Mouse (Mus musculus) kidney, postnatal 0 days (tissue): ENCODE results near the gene Cidec. TPM values are rescaled to one million over a fixed set of nuclear protein-coding genes. Genes with fewer than 3 reads are reported as not detected.

Source experiments
- ATAC-seq: fragments of 200-750 bp; cut with Nextera tagmentation; replicated peaks from 2 replicates; pipeline ENCODE4 v1.8.0; 2017; ENCODE audit warnings: low read depth, moderate number of reproducible peaks, moderate TSS enrichment, moderate library complexity; ENCODE audit not compliant: low FRiP score
- DNase-seq: peaks from one replicate; pipeline ENCODE4 v3.0.0-alpha.2; 2016; ENCODE audit warnings: low spot score
- H3K27ac ChIP-seq: fragments of 300-500 bp; sonication (generic); 2 replicates; pipeline ENCODE4 v1.5.1; 2014; ENCODE audit warnings: mild to moderate bottlenecking
- H3K27me3 ChIP-seq: fragments of 300-500 bp; sonication (generic); 2 replicates; pipeline ENCODE4 v1.6.1; 2014; ENCODE audit warnings: low read length, mixed read lengths; ENCODE audit not compliant: insufficient read depth
- H3K36me3 ChIP-seq: fragments of 300-500 bp; sonication (generic); 2 replicates; pipeline ENCODE4 v1.6.1; 2014; ENCODE audit warnings: low read length, mixed read lengths; ENCODE audit not compliant: insufficient read depth
- H3K4me1 ChIP-seq: fragments of 300-500 bp; sonication (generic); replicated peaks from 2 replicates; pipeline ENCODE4 v1.6.1; 2014; ENCODE audit warnings: antibody characterized with exemption, low read length, mixed read lengths; ENCODE audit not compliant: insufficient read depth
- H3K4me2 ChIP-seq: fragments of 300-500 bp; sonication (generic); 2 replicates; pipeline ENCODE4 v1.6.1; 2014; ENCODE audit warnings: mild to moderate bottlenecking, low read length, moderate library complexity, mixed read lengths
- H3K4me3 ChIP-seq: fragments of 300-500 bp; sonication (generic); replicated peaks from 2 replicates; pipeline ENCODE4 v1.5.1; 2014; ENCODE audit warnings: low read depth, low read length
- H3K9ac ChIP-seq: fragments of 300-500 bp; sonication (generic); 2 replicates; pipeline ENCODE4 v1.6.1; 2014; ENCODE audit warnings: low read depth, low read length
- H3K9me3 ChIP-seq: fragments of 300-500 bp; sonication (generic); replicated peaks from 2 replicates; pipeline ENCODE4 v1.6.1; 2016; ENCODE audit warnings: low read length, inconsistent platforms, mixed read lengths
- CTCF ChIP-seq: IDR thresholded peaks from 2 replicates; pipeline ENCODE4 v1.5.1; 2016; ENCODE audit warnings: antibody characterized with exemption, low read depth, mild to moderate bottlenecking, moderate library complexity
- WGBS: fragments of 180-500 bp; shearing (Covaris S2); extraction: QIAGEN DNeasy Blood & Tissue Kit; methylation state at CpG from one replicate; pipeline ENCODE4 v1.1.7; 2014; 5-methylcytosine and 5-hydroxymethylcytosine counted together
- polyA plus RNA-seq: library from polyadenylated mRNA; unstranded; fragments of >200 nt; fragmentation: Nextera tagmentation; extraction: Ambion mirVana; gene quantifications from 2 replicates; pipeline ENCODE4 v1.2.1, GENCODE M21; 2015

The Cidec gene
- polyA plus RNA-seq, 1 experiment from 2014 or later = 0.17 TPM

DNA sequence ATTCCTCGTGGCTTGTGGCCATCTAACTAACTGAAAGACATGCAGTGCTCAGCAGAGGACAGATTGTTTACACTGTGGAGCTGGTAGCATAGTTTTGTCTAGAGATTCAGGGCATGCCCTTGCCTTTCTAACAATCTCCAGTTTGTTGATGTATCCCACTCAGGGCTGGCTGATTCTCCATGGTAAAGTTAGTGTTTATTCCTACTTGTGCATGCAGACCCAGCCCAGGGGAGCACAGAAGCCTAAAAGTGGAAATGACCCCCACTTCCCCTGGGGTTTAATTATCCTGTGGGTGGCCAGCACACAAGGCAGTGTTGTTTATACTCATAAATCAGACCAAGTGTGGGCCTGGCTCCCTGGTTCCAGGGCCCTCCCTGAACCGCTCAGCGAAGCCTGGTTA, 49.5 kb downstream of the Cidec start:
- 36% methylated on average over 3 of the region's 3 CpGs for WGBS
- no peak for ATAC-seq
- no peak overlapping the region for H3K4me2 ChIP-seq
- no peak overlapping the region for H3K27ac ChIP-seq
- H3K9me3 ChIP-seq = no peaks in the 10 kb centered on the region
- no peak overlapping the region for H3K4me3 ChIP-seq
- no peak overlapping the region for H3K9ac ChIP-seq
- H3K27me3 ChIP-seq = no peaks in the 10 kb centered on the region
- no peaks in the 10 kb centered on the region for H3K4me1 ChIP-seq
- DNase-seq = no peak
- H3K36me3 ChIP-seq = peaks cover 84% of the 10 kb centered on the region
- no peak for TF ChIP-seq CTCF

DNA sequence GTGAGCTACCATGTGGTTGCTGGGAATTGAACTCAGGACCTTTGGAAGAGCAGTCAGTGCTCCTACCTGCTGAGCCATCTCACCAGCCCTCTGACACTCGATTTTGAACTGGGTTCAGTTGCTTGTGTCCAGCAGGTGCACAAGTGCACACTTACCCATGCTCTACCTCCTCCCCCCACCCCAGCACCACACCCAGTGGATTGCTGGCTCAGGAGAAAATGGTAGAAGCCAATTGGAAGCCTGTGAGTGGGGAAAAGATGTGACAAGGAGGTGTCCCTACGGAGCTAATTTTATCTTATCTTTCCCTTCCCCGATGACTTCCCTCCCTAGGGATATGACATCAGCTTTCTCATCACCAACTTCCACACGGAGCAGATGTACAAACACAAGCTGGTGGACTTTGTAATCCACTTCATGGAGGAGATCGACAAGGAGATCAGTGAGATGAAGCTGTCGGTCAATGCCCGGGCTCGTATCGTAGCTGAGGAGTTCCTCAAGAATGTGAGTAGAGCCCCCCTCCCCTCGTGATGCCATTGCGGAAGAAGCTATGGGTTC, 50.3 kb downstream of the Cidec start:
- Histone ChIP-seq H3K27me3 (no peaks in the 10 kb centered on the region), H3K4me1 (no peaks in the 10 kb centered on the region), H3K36me3 (peaks cover 77% of the 10 kb centered on the region), H3K4me2 (no peak overlapping the region), H3K4me3 (no peak overlapping the region), H3K9me3 (no peaks in the 10 kb centered on the region), H3K9ac (no peak overlapping the region), H3K27ac (no peak overlapping the region)
- DNase-seq (no peak), ATAC-seq (no peak)
- WGBS = 87% methylated on average over 11 of the region's 11 CpGs
- TF ChIP-seq CTCF = no peak

DNA sequence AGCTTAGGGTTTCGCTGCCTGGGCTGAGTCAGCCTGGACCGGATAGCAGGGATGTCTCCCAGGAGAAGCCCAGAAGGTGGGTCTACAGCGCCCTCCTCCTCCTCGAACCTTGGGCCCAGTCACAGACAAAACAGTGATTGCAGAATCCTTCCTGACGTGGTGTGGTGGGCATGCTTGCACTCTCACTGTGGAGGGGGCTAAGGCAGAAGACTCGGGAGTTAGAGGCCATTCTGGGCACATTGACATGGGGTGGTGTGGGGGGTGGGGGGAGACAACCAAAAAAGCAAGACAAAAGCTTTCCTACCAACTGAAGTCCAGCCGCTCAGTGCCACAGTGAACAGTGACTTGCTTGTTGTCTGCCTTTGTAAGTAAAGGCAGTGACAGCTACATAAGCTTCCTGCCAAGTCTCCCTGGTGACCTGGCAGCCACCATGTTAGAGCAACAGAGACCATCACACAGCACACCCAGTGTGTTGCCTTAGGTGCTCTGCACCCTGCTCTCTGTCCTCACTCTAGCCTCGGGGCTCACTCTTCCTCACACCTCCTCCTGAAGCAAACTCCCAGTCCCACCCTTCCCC, 51.1 kb downstream of the Cidec start:
- H3K4me1 ChIP-seq = no peaks in the 10 kb centered on the region
- no peak overlapping the region for H3K4me3 ChIP-seq
- TF ChIP-seq CTCF = no peak
- H3K9ac ChIP-seq = no peak overlapping the region
- no peak overlapping the region for H3K27ac ChIP-seq
- H3K27me3 ChIP-seq = no peaks in the 10 kb centered on the region
- H3K4me2 ChIP-seq = no peak overlapping the region
- peaks cover 72% of the 10 kb centered on the region for H3K36me3 ChIP-seq
- DNase-seq (no peak), ATAC-seq (no peak)
- 95% methylated on average over 8 of the region's 8 CpGs for WGBS
- H3K9me3 ChIP-seq = no peaks in the 10 kb centered on the region

GRCm38 (mm10) chr6:113380480-113380879, 55.1 kb downstream of the Cidec start:
- WGBS = 87% methylated on average over 11 of the region's 11 CpGs

DNA sequence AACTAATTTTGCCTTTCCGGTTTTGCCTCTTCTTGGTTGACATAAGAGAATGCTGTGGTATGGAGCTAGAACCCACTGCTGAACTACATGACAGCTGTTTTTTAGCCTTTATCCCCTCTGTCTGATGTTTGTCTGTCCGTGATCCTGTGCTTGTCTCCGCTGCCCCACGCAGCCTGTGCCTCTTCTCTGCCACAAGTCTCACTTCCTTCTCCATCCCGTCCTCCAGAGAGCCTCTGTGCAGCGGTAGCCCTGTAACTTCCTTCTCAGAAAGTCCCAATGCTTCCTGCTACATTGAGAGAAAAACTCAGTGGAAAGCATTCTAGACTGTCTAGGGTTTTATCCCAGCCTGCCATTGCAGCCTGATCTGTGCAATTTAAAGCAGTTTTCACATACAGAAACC, 56.3 kb downstream of the Cidec start:
- Histone ChIP-seq H3K36me3 (peaks cover 43% of the 10 kb centered on the region), H3K27me3 (no peaks in the 10 kb centered on the region), H3K9ac (0 out of 2 replicates have a peak overlapping the region, but pooled peaks have one; percentile 0), H3K4me1 (peaks cover 4% of the 10 kb centered on the region), H3K4me2 (peak overlapping the region; percentile 52), H3K9me3 (no peaks in the 10 kb centered on the region), H3K4me3 (peak overlapping the region; percentile 72; the same call in 1 of the 2 replicates), H3K27ac (no peak overlapping the region)
- DNase-seq (no peak), ATAC-seq (no peak)
- WGBS = 79% methylated on average over 6 of the region's 6 CpGs
- no peak for TF ChIP-seq CTCF

More at GRCm38 (mm10) chr6:113380480-113380879, 55.1 kb downstream of the Cidec start:
- Histone ChIP-seq H3K4me1 (peaks cover 4% of the 10 kb centered on the region), H3K9ac (no peak overlapping the region), H3K4me3 (no peak overlapping the region), H3K27me3 (no peaks in the 10 kb centered on the region), H3K27ac (no peak overlapping the region), H3K9me3 (no peaks in the 10 kb centered on the region), H3K4me2 (no peak overlapping the region), H3K36me3 (peaks cover 45% of the 10 kb centered on the region)
- DNase-seq (no peak), ATAC-seq (no peak; the same call in 1 of the 2 replicates)
- TF ChIP-seq CTCF = peak; percentile 43; the same call in 1 of the 2 replicates

GRCm38 (mm10) chr6:113377496-113378385, 57.8 kb downstream of the Cidec start, which contains the start of the genes Tada3 and Arpc4:
Gene Tada3 (minus strand): TSS chr6:113377883.
Gene Arpc4 (plus strand): TSS chr6:113378115.
- Histone ChIP-seq H3K9ac (peak within 1 kb of the TSS; percentile 86), H3K4me1 (peaks cover 4% of the 10 kb centered on the region), H3K4me2 (peak within 1 kb of the TSS; percentile 52), H3K27ac (peak within 1 kb of the TSS; percentile 95), H3K9me3 (no peaks in the 10 kb centered on the region), H3K36me3 (peaks cover 40% of the 10 kb centered on the region), H3K4me3 (peak within 1 kb of the TSS; percentile 72), H3K27me3 (no peaks in the 10 kb centered on the region)
- ATAC-seq = peak; percentile 95
- peak; percentile 99 for DNase-seq
- WGBS = under 1% methylated on average over 60 of the region's 61 CpGs
- peak; percentile 35; the same call in 1 of the 2 replicates for TF ChIP-seq CTCF
